Mouse (Mus musculus) lung, postnatal 0 days (tissue): ENCODE measurements at regions not wholly inside any gene's neighbourhood (a gene's known extent, or its start where the extent isn't known, plus 50 kb on each side); places are given as distances from the start of the nearest gene placed in this dataset.
"Not testable (repeated sequence)": the region's sequence is repeated elsewhere in the genome, so short reads cannot be mapped to it uniquely, and the experiment has no call there.

Experiments
- ATAC-seq: fragments of 200-750 bp; cut with Nextera tagmentation; 2 replicates; pipeline ENCODE4 v1.8.0; 2017; ENCODE audit warnings: moderate library complexity
- DNase-seq: peaks from one replicate; pipeline ENCODE4 v3.0.0-alpha.2; 2016; ENCODE audit warnings: low spot score
- H3K27ac ChIP-seq: fragments of 300-500 bp; sonication (generic); 2 replicates; pipeline ENCODE4 v1.5.1; 2014; ENCODE audit warnings: antibody characterized with exemption, mild to moderate bottlenecking, low read length, mixed read lengths
- H3K27me3 ChIP-seq: fragments of 300-500 bp; sonication (generic); replicated peaks from 2 replicates; pipeline ENCODE4 v1.6.1; 2014; ENCODE audit warnings: low read length, mixed read lengths; ENCODE audit not compliant: insufficient read depth
- H3K36me3 ChIP-seq: fragments of 300-500 bp; sonication (generic); 2 replicates; pipeline ENCODE4 v1.6.1; 2014; ENCODE audit warnings: low read length, mixed read lengths; ENCODE audit not compliant: insufficient read depth
- H3K4me1 ChIP-seq: fragments of 300-500 bp; sonication (generic); 2 replicates; pipeline ENCODE4 v1.6.1; 2014; ENCODE audit warnings: antibody characterized with exemption, low read depth, low read length, mixed read lengths; ENCODE audit not compliant: insufficient read depth
- H3K4me2 ChIP-seq: fragments of 300-500 bp; sonication (generic); replicated peaks from 2 replicates; pipeline ENCODE4 v1.6.1; 2014; ENCODE audit warnings: low read depth, mild to moderate bottlenecking, low read length, moderate library complexity, mixed read lengths
- H3K4me3 ChIP-seq: fragments of 300-500 bp; sonication (generic); 2 replicates; pipeline ENCODE4 v1.5.1; 2014; ENCODE audit warnings: low read depth, low read length
- H3K9ac ChIP-seq: fragments of 300-500 bp; sonication (generic); replicated peaks from 2 replicates; pipeline ENCODE4 v1.6.1; 2014; ENCODE audit warnings: low read depth, mild to moderate bottlenecking
- H3K9me3 ChIP-seq: fragments of 300-500 bp; sonication (generic); 2 replicates; pipeline ENCODE4 v1.6.1; 2016; ENCODE audit warnings: low read length, mixed read lengths
- CTCF ChIP-seq: IDR thresholded peaks from 2 replicates; pipeline ENCODE4 v1.5.1; 2016; ENCODE audit warnings: antibody characterized with exemption, mild to moderate bottlenecking
- EP300 ChIP-seq: IDR thresholded peaks from 2 replicates; pipeline ENCODE4 v1.6.1; 2016; ENCODE audit warnings: antibody characterized with exemption, mild to moderate bottlenecking, control low read depth
- WGBS: fragments of 180-500 bp; shearing (Covaris S2); extraction: QIAGEN DNeasy Blood & Tissue Kit; methylation state at CpG from one replicate; pipeline ENCODE4 v1.1.7; 2014; 5-methylcytosine and 5-hydroxymethylcytosine counted together

GRCm38 (mm10) chr6:109814990-109815389 is 830.4 kb upstream of the Grm7 start:
- no peak for DNase-seq
- Histone ChIP-seq H3K4me1 (no peaks in the 10 kb centered on the region), H3K27me3 (no peaks in the 10 kb centered on the region), H3K9me3 (no peaks in the 10 kb centered on the region), H3K9ac (no peak overlapping the region), H3K4me3 (no peak overlapping the region), H3K27ac (no peak overlapping the region), H3K36me3 (no peaks in the 10 kb centered on the region), H3K4me2 (no peak overlapping the region)
- no peak for ATAC-seq
- 77% methylated on average over 4 of the region's 4 CpGs for WGBS
- TF ChIP-seq EP300 (no peak), CTCF (no peak)

- no peaks in the 10 kb centered on the region for H3K4me1 ChIP-seq
- no peak overlapping the region for H3K4me2 ChIP-seq
- H3K27me3 ChIP-seq: no peaks in the 10 kb centered on the region
- no peaks in the 10 kb centered on the region for H3K9me3 ChIP-seq
- no peak overlapping the region for H3K4me3 ChIP-seq
- WGBS: 69% methylated on average over 3 of the region's 3 CpGs
- ATAC-seq: no peak
- no peak overlapping the region for H3K27ac ChIP-seq
- TF ChIP-seq EP300 (no peak), CTCF (no peak)
- DNase-seq: no peak
- no peak overlapping the region for H3K9ac ChIP-seq
- H3K36me3 ChIP-seq: no peaks in the 10 kb centered on the region
These were observed 797.1 kb upstream of the Grm7 start for GRCm38 (mm10) chr6:109848313-109848712.

GRCm38 (mm10) chr6:109855806-109856205 is 789.6 kb upstream of the Grm7 start:
- H3K4me2 ChIP-seq: no peak overlapping the region
- no peaks in the 10 kb centered on the region for H3K9me3 ChIP-seq
- no peak overlapping the region for H3K27ac ChIP-seq
- H3K9ac ChIP-seq: no peak overlapping the region
- 26% methylated on average over 1 of the region's 1 CpGs for WGBS
- no peak overlapping the region for H3K4me3 ChIP-seq
- H3K27me3 ChIP-seq: no peaks in the 10 kb centered on the region
- ATAC-seq (0 out of 2 replicates have a peak, but pooled peaks have one; percentile 21), DNase-seq (peak; percentile 26)
- TF ChIP-seq CTCF (no peak), EP300 (no peak)
- no peaks in the 10 kb centered on the region for H3K36me3 ChIP-seq
- no peaks in the 10 kb centered on the region for H3K4me1 ChIP-seq

GRCm38 (mm10) chr6:109863411-109863810 is 782.0 kb upstream of the Grm7 start:
- H3K36me3 ChIP-seq: no peaks in the 10 kb centered on the region
- H3K9me3 ChIP-seq: no peaks in the 10 kb centered on the region
- 66% methylated on average over 4 of the region's 4 CpGs for WGBS
- DNase-seq: no peak
- no peak overlapping the region for H3K4me3 ChIP-seq
- no peak overlapping the region for H3K4me2 ChIP-seq
- ATAC-seq: no peak
- no peak overlapping the region for H3K9ac ChIP-seq
- H3K4me1 ChIP-seq: no peaks in the 10 kb centered on the region
- H3K27me3 ChIP-seq: no peaks in the 10 kb centered on the region
- H3K27ac ChIP-seq: no peak overlapping the region
- TF ChIP-seq EP300: no peak
- TF ChIP-seq CTCF: no peak

- no peak for DNase-seq
- Histone ChIP-seq H3K36me3 (no peaks in the 10 kb centered on the region), H3K9ac (no peak overlapping the region), H3K9me3 (no peaks in the 10 kb centered on the region), H3K4me2 (no peak overlapping the region), H3K27ac (no peak overlapping the region), H3K27me3 (no peaks in the 10 kb centered on the region), H3K4me1 (no peaks in the 10 kb centered on the region), H3K4me3 (no peak overlapping the region)
- 57% methylated on average over 2 of the region's 2 CpGs for WGBS
- no peak for ATAC-seq
- no peak for TF ChIP-seq CTCF
- TF ChIP-seq EP300: no peak
These were observed 771.2 kb upstream of the Grm7 start for GRCm38 (mm10) chr6:109874187-109874586.

GRCm38 (mm10) chr6:109874625-109875040 is 770.7 kb upstream of the Grm7 start:
- DNase-seq: no peak
- no peak overlapping the region for H3K9ac ChIP-seq
- TF ChIP-seq CTCF (no peak), EP300 (no peak)

GRCm38 (mm10) chr6:109875548-109875947 is 769.8 kb upstream of the Grm7 start:
- WGBS: 87% methylated on average over 3 of the region's 3 CpGs
- ATAC-seq: not testable (repeated sequence)

More at GRCm38 (mm10) chr6:109874625-109875040, 770.7 kb upstream of the Grm7 start:
- H3K9me3 ChIP-seq: no peaks in the 10 kb centered on the region
- no peaks in the 10 kb centered on the region for H3K27me3 ChIP-seq
- no peak overlapping the region for H3K4me2 ChIP-seq
- H3K4me3 ChIP-seq: no peak overlapping the region
- no peak for ATAC-seq
- no peaks in the 10 kb centered on the region for H3K36me3 ChIP-seq
- WGBS: 73% methylated on average over 6 of the region's 6 CpGs
- H3K27ac ChIP-seq: no peak overlapping the region
- H3K4me1 ChIP-seq: no peaks in the 10 kb centered on the region

More at GRCm38 (mm10) chr6:109875548-109875947, 769.8 kb upstream of the Grm7 start:
- not testable (repeated sequence) for H3K4me1 ChIP-seq, DNase-seq, H3K4me3 ChIP-seq, H3K27me3 ChIP-seq, H3K9ac ChIP-seq, H3K9me3 ChIP-seq, H3K4me2 ChIP-seq, H3K36me3 ChIP-seq, H3K27ac ChIP-seq
